Mouse (Mus musculus) testis, adult 2 months (tissue): ENCODE results near the gene Srpr. TPM values are rescaled to one million over a fixed set of nuclear protein-coding genes. Genes with fewer than 3 reads are reported as not detected.

Experiments
- H3K27ac ChIP-seq: fragments of 200-500 bp; 2 replicates; pipeline ENCODE4 v1.5.1; 2012; ENCODE audit warnings: low read depth, low read length; ENCODE audit not compliant: control insufficient read depth, insufficient read depth
- H3K27me3 ChIP-seq: fragments of 200-500 bp; 2 replicates; pipeline ENCODE4 v1.6.1; 2012; ENCODE audit warnings: mild to moderate bottlenecking, low read length, moderate library complexity; ENCODE audit not compliant: control insufficient read depth, insufficient read depth
- H3K36me3 ChIP-seq: fragments of 200-500 bp; 2 replicates; pipeline ENCODE4 v1.6.1; 2012; ENCODE audit warnings: mild to moderate bottlenecking, low read length; ENCODE audit not compliant: control insufficient read depth, insufficient read depth
- H3K4me1 ChIP-seq: fragments of 200-500 bp; 2 replicates; pipeline ENCODE4 v1.6.1; 2012; ENCODE audit warnings: low read length; ENCODE audit not compliant: control insufficient read depth, insufficient read depth
- H3K4me3 ChIP-seq: fragments of 200-500 bp; 2 replicates; pipeline ENCODE4 v1.5.1; 2012; ENCODE audit warnings: low read depth, mild to moderate bottlenecking, low read length, moderate library complexity, mixed read lengths; ENCODE audit not compliant: control insufficient read depth
- CTCF ChIP-seq: fragments of 200-500 bp; IDR thresholded peaks from 2 replicates; pipeline ENCODE4 v1.5.1; 2012; ENCODE audit warnings: low read depth, mild to moderate bottlenecking, inconsistent platforms, low read length, moderate library complexity; ENCODE audit not compliant: control insufficient read depth, insufficient read depth, insufficient replicate concordance
- POLR2A ChIP-seq: fragments of 200-500 bp; IDR thresholded peaks from 2 replicates; pipeline ENCODE4 v1.6.1; 2012; ENCODE audit warnings: low read depth, mild to moderate bottlenecking, inconsistent platforms, low read length, moderate library complexity; ENCODE audit not compliant: control insufficient read depth
- polyA plus RNA-seq: library from polyadenylated mRNA; depleted of rRNA; stranded (reverse); fragments of >200 nt; gene quantifications from 2 replicates; pipeline ENCODE4 v1.2.3, GENCODE M21; 2012

Gene Srpr
- polyA plus RNA-seq, 1 experiment = 55.2 TPM

DNA sequence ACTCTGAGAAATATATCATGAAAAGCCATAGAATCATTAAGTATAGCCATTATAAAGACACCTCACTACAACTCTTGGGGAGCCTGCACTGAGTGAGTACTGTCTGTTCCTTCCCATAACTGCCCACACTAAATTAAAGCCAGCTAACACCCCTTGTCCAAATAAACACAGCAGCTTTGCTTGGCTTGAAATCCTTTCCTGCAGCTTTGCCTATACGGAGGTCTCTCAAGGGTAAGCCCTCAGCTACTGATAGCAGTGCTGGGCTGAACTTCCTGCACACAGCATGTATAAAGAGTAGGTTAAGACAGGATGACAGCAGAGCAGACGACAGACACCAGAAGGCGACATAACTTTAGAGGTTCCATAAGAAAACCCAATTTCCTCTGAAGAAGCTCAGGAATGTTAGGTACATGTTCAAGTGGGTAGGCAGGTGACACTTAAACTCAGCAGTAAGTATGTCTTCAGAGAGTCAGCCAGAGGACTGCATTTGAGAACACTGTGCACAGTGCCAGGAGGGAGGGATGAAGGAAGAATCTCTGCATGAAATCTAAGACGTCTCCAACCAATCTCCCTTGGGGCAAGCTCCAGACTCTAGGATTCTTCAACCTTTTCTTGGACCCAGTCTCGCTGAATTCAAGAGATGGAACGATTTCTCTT is 39.1 kb downstream of the Srpr start:
- H3K36me3 ChIP-seq = no peaks in the 10 kb centered on the region; the same call in 1 of the 2 replicates
- no peak overlapping the region for H3K4me3 ChIP-seq

DNA sequence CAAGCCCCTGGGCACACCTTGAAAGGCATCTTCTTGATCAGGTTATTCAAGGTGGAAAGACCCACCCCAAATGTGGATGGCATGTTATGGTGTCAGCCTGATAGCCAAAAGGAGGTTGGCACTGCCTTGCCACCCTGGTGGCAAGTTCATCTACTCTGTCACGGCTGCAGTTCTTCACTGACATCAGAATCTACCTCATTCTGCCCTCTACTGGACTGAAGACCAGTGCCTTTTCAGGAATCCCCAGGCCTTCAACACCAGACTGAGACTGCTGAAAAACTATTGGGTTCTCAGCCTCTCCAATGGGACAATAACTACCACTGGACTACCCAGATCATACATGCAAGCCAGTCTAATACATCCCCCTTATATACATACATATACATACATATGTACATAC is 39.8 kb downstream of the Srpr start:
- Histone ChIP-seq H3K4me3 (no peak overlapping the region), H3K4me1 (no peaks in the 10 kb centered on the region), H3K36me3 (no peaks in the 10 kb centered on the region; the same call in 1 of the 2 replicates), H3K27me3 (no peaks in the 10 kb centered on the region), H3K27ac (no peak overlapping the region)
- TF ChIP-seq CTCF (no peak), POLR2A (no peak)

More for the DNA sequence above, 39.1 kb downstream of the Srpr start:
- H3K27ac ChIP-seq = no peak overlapping the region
- TF ChIP-seq POLR2A (no peak), CTCF (no peak)
- H3K4me1 ChIP-seq = no peaks in the 10 kb centered on the region
- no peaks in the 10 kb centered on the region for H3K27me3 ChIP-seq

DNA sequence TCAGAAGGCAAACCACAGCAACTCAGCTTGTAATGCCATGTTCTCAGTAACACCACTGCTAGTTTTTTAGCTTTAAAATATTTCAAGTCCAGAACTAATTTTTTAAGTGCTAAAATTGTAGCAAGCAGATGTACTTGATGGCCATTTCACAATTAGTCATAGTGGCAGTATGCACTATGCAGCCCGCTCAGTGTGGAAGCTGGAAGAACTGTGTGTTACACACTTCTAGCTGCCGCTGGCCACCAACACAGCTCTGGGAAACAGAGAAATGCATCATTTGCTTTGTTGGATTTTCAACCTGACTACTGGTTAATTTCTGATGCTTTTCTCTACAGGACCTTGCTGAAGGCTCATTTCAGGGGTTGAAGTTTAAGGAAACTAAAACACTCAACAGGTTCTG is 47.4 kb downstream of the Srpr start:
- Histone ChIP-seq H3K4me1 (no peaks in the 10 kb centered on the region), H3K27me3 (no peaks in the 10 kb centered on the region), H3K27ac (no peak overlapping the region), H3K4me3 (no peak overlapping the region), H3K36me3 (no peaks in the 10 kb centered on the region; the same call in 1 of the 2 replicates)
- TF ChIP-seq POLR2A (no peak), CTCF (no peak)

DNA sequence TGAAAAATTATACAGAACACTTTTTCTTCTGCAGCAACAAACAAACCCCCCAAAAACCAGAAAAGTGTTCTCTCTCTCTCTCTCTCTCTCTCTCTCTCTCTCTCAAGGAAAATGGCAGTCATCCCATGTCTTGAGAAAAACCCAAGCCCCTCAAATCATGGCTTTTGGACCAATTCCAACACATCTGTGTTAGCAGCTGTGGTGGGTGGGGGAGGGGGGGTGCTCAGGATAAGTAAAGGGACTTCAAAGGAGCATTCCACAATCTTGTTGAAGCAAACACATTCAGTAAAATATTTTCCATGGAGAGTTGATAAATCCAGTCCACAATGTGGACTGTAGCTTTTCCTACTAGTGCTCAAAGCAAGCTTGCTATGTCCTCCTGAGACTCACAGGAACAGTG is 49.5 kb downstream of the Srpr start:
- Histone ChIP-seq H3K27ac (no peak overlapping the region), H3K4me3 (no peak overlapping the region), H3K4me1 (no peaks in the 10 kb centered on the region), H3K36me3 (no peaks in the 10 kb centered on the region; the same call in 1 of the 2 replicates), H3K27me3 (no peaks in the 10 kb centered on the region)
- TF ChIP-seq CTCF = no peak
- TF ChIP-seq POLR2A = no peak

DNA sequence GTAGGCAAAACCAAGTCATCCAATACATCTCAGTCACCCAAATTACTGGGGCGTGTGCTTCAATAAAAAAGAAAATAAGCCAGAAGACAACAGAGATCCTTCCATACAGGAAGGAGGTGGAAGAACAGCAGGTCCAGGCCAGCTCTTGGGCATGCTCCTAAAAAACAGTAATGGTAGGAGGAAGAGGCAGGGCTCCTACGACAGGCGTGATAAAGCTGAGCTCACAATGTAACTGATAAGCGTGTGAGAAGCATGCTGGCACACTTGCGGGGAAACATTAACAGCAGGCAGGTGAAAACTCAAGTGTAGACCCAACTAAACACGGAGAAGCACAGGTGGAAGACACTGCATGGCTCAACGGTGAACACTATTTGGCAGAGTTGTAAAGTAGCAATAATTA is 57.4 kb downstream of the Srpr start:
- Histone ChIP-seq H3K36me3 (no peaks in the 10 kb centered on the region), H3K27me3 (no peaks in the 10 kb centered on the region), H3K27ac (no peak overlapping the region), H3K4me3 (no peak overlapping the region), H3K4me1 (no peaks in the 10 kb centered on the region)
- TF ChIP-seq POLR2A (no peak), CTCF (no peak)

DNA sequence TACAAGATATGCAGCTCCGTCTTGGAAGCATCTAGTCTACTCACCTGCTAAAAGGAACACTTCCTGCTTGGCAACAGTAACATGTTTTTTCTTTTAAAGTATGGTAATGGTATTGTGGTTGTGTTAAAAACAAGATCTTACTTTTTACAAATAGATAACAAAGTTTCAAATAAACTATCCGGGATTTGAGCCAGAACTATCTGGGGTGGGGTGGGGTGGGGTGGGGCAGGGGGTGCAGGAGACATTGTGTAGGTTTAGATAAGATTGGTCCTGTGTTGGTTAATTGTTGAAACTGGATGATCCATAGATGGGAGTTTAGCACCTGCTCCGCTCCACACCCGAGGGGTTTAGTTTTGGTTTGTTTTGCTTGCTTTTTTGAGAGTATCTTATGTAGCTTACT is 62.4 kb downstream of the Srpr start:
- Histone ChIP-seq H3K4me3 (no peak overlapping the region), H3K4me1 (peaks cover 2% of the 10 kb centered on the region; the same call in 1 of the 2 replicates), H3K27me3 (no peaks in the 10 kb centered on the region), H3K36me3 (no peaks in the 10 kb centered on the region; the same call in 1 of the 2 replicates), H3K27ac (no peak overlapping the region)
- no peak for TF ChIP-seq POLR2A
- TF ChIP-seq CTCF = no peak

DNA sequence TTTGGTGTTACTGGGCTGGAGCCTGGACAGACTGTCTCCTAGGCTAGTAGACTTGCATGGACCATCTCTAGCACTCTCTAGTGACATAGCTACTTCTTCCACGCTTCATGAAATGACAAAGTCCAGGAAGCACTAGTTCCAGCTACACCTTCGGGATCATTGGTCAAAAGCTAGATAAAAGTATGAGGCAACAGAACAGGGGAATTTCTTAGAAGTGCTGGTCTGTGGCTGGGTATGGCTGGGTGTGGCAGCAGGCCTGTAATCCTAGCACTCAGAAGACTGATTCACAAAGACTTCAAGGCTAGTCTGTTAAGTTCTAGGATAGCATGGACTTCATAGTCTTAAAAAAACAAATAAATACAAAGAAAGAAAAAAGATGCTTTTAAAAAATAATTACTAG is 63.5 kb downstream of the Srpr start:
- TF ChIP-seq POLR2A (no peak), CTCF (no peak)
- H3K36me3 ChIP-seq = no peaks in the 10 kb centered on the region; the same call in 1 of the 2 replicates
- no peak overlapping the region for H3K4me3 ChIP-seq
- no peak overlapping the region for H3K27ac ChIP-seq
- no peaks in the 10 kb centered on the region for H3K27me3 ChIP-seq
- peaks cover 4% of the 10 kb centered on the region for H3K4me1 ChIP-seq

DNA sequence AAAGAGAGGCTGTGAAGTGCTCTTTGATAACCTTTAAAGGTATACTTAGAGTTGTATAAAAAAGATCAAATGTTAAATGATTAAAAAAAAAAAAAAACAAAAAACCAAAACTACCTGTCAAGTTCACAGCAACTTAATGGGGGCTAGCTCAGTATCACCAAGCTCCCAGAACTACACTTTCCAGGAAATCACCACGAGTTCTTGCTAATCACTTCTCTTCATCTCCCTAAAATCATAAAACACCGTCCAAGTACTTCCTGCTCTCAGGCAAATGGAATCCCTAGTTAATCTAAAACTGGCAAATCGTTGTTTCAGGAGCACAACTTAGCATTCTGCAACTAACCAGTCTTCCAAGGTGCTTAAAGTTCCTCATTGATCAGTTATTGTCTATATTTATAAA is 64.5 kb downstream of the Srpr start:
- H3K36me3 ChIP-seq = no peaks in the 10 kb centered on the region; the same call in 1 of the 2 replicates
- no peak for TF ChIP-seq POLR2A
- no peak for TF ChIP-seq CTCF
- H3K4me3 ChIP-seq = no peak overlapping the region
- H3K27ac ChIP-seq = no peak overlapping the region
- no peaks in the 10 kb centered on the region for H3K27me3 ChIP-seq
- peaks cover 4% of the 10 kb centered on the region for H3K4me1 ChIP-seq
